Mouse (Mus musculus): Measurements from ENCODE around the gene Cdyl2. TPM values are rescaled to one million over a fixed set of nuclear protein-coding genes. Genes with fewer than 3 reads are reported as not detected.

The Cdyl2 gene
- polyA plus RNA-seq, 1 experiment from 2014 or later = 9.7 TPM

- Histone ChIP-seq H3K27ac (no peak overlapping the region), H3K9me3 (no peaks in the 10 kb centered on the region), H3K4me2 (replicated peaks) (no peak overlapping the region), H3K36me3 (no peaks in the 10 kb centered on the region), H3K9ac (no peak overlapping the region), H3K4me3 (no peak overlapping the region), H3K27me3 (no peaks in the 10 kb centered on the region), H3K4me1 (no peaks in the 10 kb centered on the region)
- 83% methylated on average over 11 of the region's 11 CpGs for WGBS
- no peak for ATAC-seq (ENCODE audit: insufficient number of reproducible peaks, insufficient read depth, low FRiP score, low TSS enrichment)
These were observed 151.3 kb downstream of the Cdyl2 start for GRCm38 (mm10) chr8:116581318-116582019.

DNA sequence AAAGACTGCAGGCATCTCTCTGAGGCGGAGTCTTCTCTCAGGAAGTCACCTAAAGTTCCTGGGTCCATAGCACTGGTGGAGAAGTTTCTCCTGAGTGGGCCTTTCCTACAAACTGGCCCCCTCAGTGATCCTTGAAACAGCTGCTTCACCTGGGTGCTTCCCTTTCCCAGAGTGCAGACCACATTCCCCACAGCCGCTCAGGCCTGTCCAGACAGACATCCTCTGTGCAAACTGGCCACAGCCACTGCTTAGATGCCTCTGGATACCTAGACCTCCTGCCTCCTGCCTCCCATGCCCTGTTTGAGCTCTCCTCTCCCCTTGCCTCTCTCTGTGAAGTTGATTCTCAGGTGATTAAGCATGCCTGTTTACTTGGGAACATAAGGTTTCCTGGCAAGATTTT, 156.1 kb downstream of the Cdyl2 start:
- Histone ChIP-seq H3K36me3 (0 out of 2 replicates have a peak, but pooled peaks cover 5% of the 10 kb centered on the region), H3K27ac (no peak overlapping the region), H3K9me3 (no peaks in the 10 kb centered on the region), H3K9ac (no peak overlapping the region), H3K27me3 (no peaks in the 10 kb centered on the region), H3K4me2 (replicated peaks) (no peak overlapping the region), H3K4me1 (no peaks in the 10 kb centered on the region), H3K4me3 (no peak overlapping the region)
- ATAC-seq (ENCODE audit: insufficient number of reproducible peaks, insufficient read depth, low FRiP score, low TSS enrichment) = no peak
- WGBS = 83% methylated on average over 2 of the region's 2 CpGs

- H3K27ac ChIP-seq = no peak overlapping the region
- H3K27me3 ChIP-seq = no peaks in the 10 kb centered on the region
- no peak for ATAC-seq (ENCODE audit: insufficient number of reproducible peaks, insufficient read depth, low FRiP score, low TSS enrichment)
- H3K9me3 ChIP-seq = no peaks in the 10 kb centered on the region
- H3K4me2 ChIP-seq (replicated peaks) = no peak overlapping the region
- H3K9ac ChIP-seq = no peak overlapping the region
- 90% methylated on average over 5 of the region's 5 CpGs for WGBS
- H3K36me3 ChIP-seq = 0 out of 2 replicates have a peak, but pooled peaks cover 5% of the 10 kb centered on the region
- no peak overlapping the region for H3K4me3 ChIP-seq
- no peaks in the 10 kb centered on the region for H3K4me1 ChIP-seq
These were observed 159.7 kb downstream of the Cdyl2 start for GRCm38 (mm10) chr8:116573085-116573484.

DNA sequence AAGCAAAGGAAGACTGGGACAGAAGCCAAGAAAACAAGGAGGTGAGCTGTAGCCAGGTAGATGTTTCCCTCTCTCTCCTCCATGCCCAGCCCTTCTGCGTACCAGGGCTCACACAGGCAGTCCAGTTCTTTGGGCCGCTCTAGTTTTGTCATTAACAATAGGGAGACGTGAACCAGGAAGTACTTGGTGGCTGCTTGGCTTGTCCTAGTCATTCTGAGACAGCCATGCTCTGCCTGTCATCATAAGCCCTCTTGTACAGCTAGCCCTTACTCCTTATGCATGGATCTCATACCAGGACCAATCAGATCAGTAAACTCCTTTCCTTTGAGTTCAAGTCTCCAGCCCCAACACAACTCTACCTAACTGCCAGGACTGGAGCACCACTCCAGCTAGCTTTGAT, 180.0 kb downstream of the Cdyl2 start:
- Histone ChIP-seq H3K9ac (no peak overlapping the region), H3K4me2 (replicated peaks) (no peak overlapping the region), H3K9me3 (no peaks in the 10 kb centered on the region), H3K4me1 (no peaks in the 10 kb centered on the region), H3K4me3 (no peak overlapping the region), H3K27ac (no peak overlapping the region), H3K27me3 (no peaks in the 10 kb centered on the region), H3K36me3 (no peaks in the 10 kb centered on the region)
- 79% methylated on average over 3 of the region's 3 CpGs for WGBS
- no peak for ATAC-seq (ENCODE audit: insufficient number of reproducible peaks, insufficient read depth, low FRiP score, low TSS enrichment)

- Histone ChIP-seq H3K36me3 (no peaks in the 10 kb centered on the region), H3K9me3 (no peaks in the 10 kb centered on the region), H3K4me2 (replicated peaks) (no peak overlapping the region), H3K4me1 (no peaks in the 10 kb centered on the region), H3K9ac (no peak overlapping the region), H3K4me3 (no peak overlapping the region), H3K27me3 (no peaks in the 10 kb centered on the region), H3K27ac (no peak overlapping the region)
- 88% methylated on average over 6 of the region's 6 CpGs for WGBS
- no peak for ATAC-seq (ENCODE audit: insufficient number of reproducible peaks, insufficient read depth, low FRiP score, low TSS enrichment)
These were observed 180.5 kb downstream of the Cdyl2 start for GRCm38 (mm10) chr8:116552255-116552654.

GRCm38 (mm10) chr8:116543366-116543765, 189.4 kb downstream of the Cdyl2 start:
- Histone ChIP-seq H3K4me1 (no peaks in the 10 kb centered on the region), H3K27ac (no peak overlapping the region), H3K27me3 (no peaks in the 10 kb centered on the region), H3K4me3 (no peak overlapping the region), H3K36me3 (no peaks in the 10 kb centered on the region), H3K9me3 (no peaks in the 10 kb centered on the region; the same call in 1 of the 2 replicates), H3K4me2 (replicated peaks) (no peak overlapping the region), H3K9ac (no peak overlapping the region)
- no peak for ATAC-seq (ENCODE audit: insufficient number of reproducible peaks, insufficient read depth, low FRiP score, low TSS enrichment)
- 58% methylated on average over 1 of the region's 1 CpGs for WGBS

DNA sequence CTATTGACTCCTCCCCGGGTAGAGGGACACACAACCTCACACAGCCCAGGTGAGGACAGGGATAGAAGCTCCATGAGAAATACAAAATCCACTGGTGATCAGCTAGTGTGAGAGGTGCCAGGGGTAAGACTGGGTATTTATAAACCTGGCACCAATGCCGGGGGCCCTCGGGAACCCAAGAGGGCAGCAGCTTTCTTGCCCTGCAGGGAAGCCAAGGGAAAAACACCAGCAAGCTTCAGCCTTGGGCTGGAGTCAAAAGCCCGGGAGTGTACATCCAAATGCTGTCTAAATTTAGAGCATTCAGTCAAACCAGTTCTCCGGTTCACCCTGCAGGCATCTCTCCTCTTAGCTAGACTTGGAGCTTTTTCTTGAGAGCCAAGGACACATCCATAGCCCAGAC, 189.9 kb downstream of the Cdyl2 start:
- Histone ChIP-seq H3K36me3 (no peaks in the 10 kb centered on the region), H3K4me1 (no peaks in the 10 kb centered on the region), H3K4me2 (replicated peaks) (no peak overlapping the region), H3K27me3 (no peaks in the 10 kb centered on the region), H3K4me3 (no peak overlapping the region), H3K27ac (no peak overlapping the region), H3K9me3 (no peaks in the 10 kb centered on the region; the same call in 1 of the 2 replicates), H3K9ac (no peak overlapping the region)
- no peak for ATAC-seq (ENCODE audit: insufficient number of reproducible peaks, insufficient read depth, low FRiP score, low TSS enrichment)
- 93% methylated on average over 5 of the region's 5 CpGs for WGBS

- Histone ChIP-seq H3K4me3 (no peak overlapping the region), H3K27me3 (0 out of 2 replicates have a peak, but pooled peaks cover 4% of the 10 kb centered on the region), H3K4me2 (replicated peaks) (no peak overlapping the region), H3K36me3 (no peaks in the 10 kb centered on the region), H3K9me3 (no peaks in the 10 kb centered on the region; the same call in 1 of the 2 replicates), H3K27ac (no peak overlapping the region), H3K9ac (no peak overlapping the region), H3K4me1 (no peaks in the 10 kb centered on the region)
- ATAC-seq (ENCODE audit: insufficient number of reproducible peaks, insufficient read depth, low FRiP score, low TSS enrichment) = no peak
- 85% methylated on average over 1 of the region's 1 CpGs for WGBS
These were observed 192.7 kb downstream of the Cdyl2 start for GRCm38 (mm10) chr8:116540136-116540535.

DNA sequence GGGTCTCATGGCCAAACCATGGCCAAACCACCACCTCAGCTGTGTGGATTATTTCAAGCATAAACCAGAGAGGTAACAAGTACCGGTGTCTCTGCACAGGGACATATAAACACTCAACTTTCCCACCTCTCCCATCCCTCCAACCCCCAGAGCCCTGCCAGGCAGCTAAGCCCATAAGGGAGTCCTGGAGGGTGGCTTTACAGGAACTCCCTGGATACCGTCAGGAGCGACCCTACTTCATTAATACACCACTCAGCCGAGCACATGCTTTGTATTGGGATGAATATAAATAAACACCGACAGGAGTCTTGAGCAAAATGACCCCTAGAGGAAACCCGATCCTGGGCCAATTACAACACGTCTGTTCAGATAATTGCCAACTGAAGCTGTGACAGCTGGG, 194.0 kb downstream of the Cdyl2 start:
- H3K4me3 ChIP-seq = no peak overlapping the region
- H3K9ac ChIP-seq = no peak overlapping the region
- ATAC-seq (ENCODE audit: insufficient number of reproducible peaks, insufficient read depth, low FRiP score, low TSS enrichment) = no peak
- no peaks in the 10 kb centered on the region for H3K4me1 ChIP-seq
- no peaks in the 10 kb centered on the region; the same call in 1 of the 2 replicates for H3K9me3 ChIP-seq
- no peak overlapping the region for H3K4me2 ChIP-seq (replicated peaks)
- no peak overlapping the region for H3K27ac ChIP-seq
- 30% methylated on average over 7 of the region's 7 CpGs for WGBS
- 0 out of 2 replicates have a peak, but pooled peaks cover 4% of the 10 kb centered on the region for H3K27me3 ChIP-seq
- H3K36me3 ChIP-seq = no peaks in the 10 kb centered on the region

GRCm38 (mm10) chr8:116536786-116537185, 196.0 kb downstream of the Cdyl2 start:
- WGBS = 79% methylated on average over 5 of the region's 5 CpGs
- Histone ChIP-seq H3K27ac (no peak overlapping the region), H3K4me3 (no peak overlapping the region), H3K9me3 (no peaks in the 10 kb centered on the region), H3K4me2 (replicated peaks) (no peak overlapping the region), H3K9ac (no peak overlapping the region), H3K4me1 (no peaks in the 10 kb centered on the region), H3K36me3 (no peaks in the 10 kb centered on the region), H3K27me3 (0 out of 2 replicates have a peak, but pooled peaks cover 4% of the 10 kb centered on the region)
- no peak for ATAC-seq (ENCODE audit: insufficient number of reproducible peaks, insufficient read depth, low FRiP score, low TSS enrichment)

DNA sequence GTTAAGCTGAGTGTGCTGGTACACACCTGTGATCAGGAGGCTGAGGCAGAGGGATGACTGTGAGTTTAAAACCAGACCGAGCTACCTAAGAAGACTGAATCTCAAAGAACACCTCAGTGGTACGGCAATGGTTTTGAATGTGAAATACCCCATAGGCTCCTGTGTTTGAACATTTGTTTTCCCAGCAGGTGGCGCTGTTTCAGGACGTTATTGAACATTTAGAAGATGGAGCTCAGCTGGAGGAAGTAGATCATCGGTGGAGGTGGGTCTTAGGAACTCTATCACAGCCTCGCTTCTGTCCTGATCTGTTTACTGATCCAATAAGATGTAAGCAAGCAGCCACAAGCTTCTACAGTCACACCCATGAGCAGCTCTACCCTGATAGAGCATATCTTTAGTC, 199.7 kb downstream of the Cdyl2 start:
- 78% methylated on average over 6 of the region's 6 CpGs for WGBS
- H3K9me3 ChIP-seq = no peaks in the 10 kb centered on the region
- no peak overlapping the region for H3K27ac ChIP-seq
- 0 out of 2 replicates have a peak, but pooled peaks cover 4% of the 10 kb centered on the region for H3K27me3 ChIP-seq
- H3K9ac ChIP-seq = no peak overlapping the region
- H3K4me2 ChIP-seq (replicated peaks) = no peak overlapping the region
- H3K36me3 ChIP-seq = no peaks in the 10 kb centered on the region
- ATAC-seq (ENCODE audit: insufficient number of reproducible peaks, insufficient read depth, low FRiP score, low TSS enrichment) = no peak
- no peak overlapping the region for H3K4me3 ChIP-seq
- H3K4me1 ChIP-seq = no peaks in the 10 kb centered on the region

- no peak overlapping the region for H3K27ac ChIP-seq
- no peak overlapping the region for H3K9ac ChIP-seq
- H3K4me3 ChIP-seq = no peak overlapping the region
- ATAC-seq (ENCODE audit: insufficient number of reproducible peaks, insufficient read depth, low FRiP score, low TSS enrichment) = no peak
- no peaks in the 10 kb centered on the region for H3K9me3 ChIP-seq
- no peaks in the 10 kb centered on the region for H3K36me3 ChIP-seq
- no peak overlapping the region for H3K4me2 ChIP-seq (replicated peaks)
- H3K4me1 ChIP-seq = no peaks in the 10 kb centered on the region
- H3K27me3 ChIP-seq = no peaks in the 10 kb centered on the region
- 82% methylated on average over 7 of the region's 7 CpGs for WGBS
These were observed 204.1 kb downstream of the Cdyl2 start for GRCm38 (mm10) chr8:116528736-116529135.

All from embryonic facial prominence, embryonic 12.5 days (tissue).